Mouse (Mus musculus): ENCODE results near the gene Ykt6.

- TF ChIP-seq CHD1 (IDR thresholded peaks at IDR 0.05; ENCODE audit: low read depth, low read length), result no peak
- no peak for TF ChIP-seq MEF2A (IDR thresholded peaks at IDR 0.05; ENCODE audit: borderline replicate concordance, low read depth, low read length)
- TF ChIP-seq CHD2 (IDR thresholded peaks at IDR 0.05; ENCODE audit: low read length), result no peak
- no peak for TF ChIP-seq JUN (IDR thresholded peaks at IDR 0.05; ENCODE audit: insufficient read depth, low read depth, low read length)
- no peak for TF ChIP-seq CTCF (conservative IDR thresholded peaks at IDR 0.05 in 1 of 2, IDR thresholded peaks at IDR 0.05 in 1 of 2; ENCODE audit: low read depth in 2 of 2, low read length in 2 of 2)
- TF ChIP-seq UBTF (IDR thresholded peaks at IDR 0.05; ENCODE audit: low read depth, low read length), result no peak
- no peak for TF ChIP-seq ZKSCAN1 (IDR thresholded peaks at IDR 0.05; ENCODE audit: borderline replicate concordance, low read depth, low read length)
- TF ChIP-seq POLR2A (IDR thresholded peaks at IDR 0.05; ENCODE audit: low read depth, low read length), result no peak
Observed at GRCm38 (mm10) chr11:5971202-5971601, 15.7 kb downstream of the Ykt6 start.
